Mouse (Mus musculus): ENCODE data around the gene Gm16181. TPM values are rescaled to one million over a fixed set of nuclear protein-coding genes. Genes with fewer than 3 reads are reported as not detected.

Gene Gm16181
- total and polyA plus RNA-seq, 2 experiments = 0.37 TPM; not detected in 1

GRCm38 (mm10) chr17:35193881-35194843, 26.5 kb upstream of the Gm16181 start, which contains the start of gene Ltb:
Gene Ltb, plus strand, starts transcription at chr17:35194439.
- peaks cover 3% of the 10 kb centered on the region; the same call in 1 of the 2 replicates for H3K4me1 ChIP-seq (ENCODE audit: control insufficient read depth, insufficient read depth, low read length)
- no peaks in the 10 kb centered on the region for H3K79me2 ChIP-seq (ENCODE audit: control insufficient read depth, insufficient read depth, low read length)
- H3K27me3 ChIP-seq (ENCODE audit: control insufficient read depth, insufficient read depth, low read length) = peaks cover 8% of the 10 kb centered on the region; the same call in 1 of the 2 replicates
- DNase-seq (ENCODE audit: extremely low read depth, low read depth, low spot score) = no peak
- 62% methylated on average over 28 of the region's 28 CpGs for WGBS
- H3K36me3 ChIP-seq (ENCODE audit: control insufficient read depth, insufficient read depth, low read length) = no peaks in the 10 kb centered on the region
- H3K4me3 ChIP-seq (ENCODE audit: insufficient read depth, low read depth, low read length) = peak within 1 kb of the TSS; percentile 25; the same call in 1 of the 2 replicates
- H3K27ac ChIP-seq (replicated peaks; ENCODE audit: insufficient read depth, low read depth, low read length) = peak within 1 kb of the TSS; percentile 28; the same call in 1 of the 2 replicates
- no peak for TF ChIP-seq POLR2A (IDR thresholded peaks at IDR 0.05; ENCODE audit: extremely low read depth, insufficient read depth, low read length)
- TF ChIP-seq CTCF (IDR thresholded peaks at IDR 0.05; ENCODE audit: low read depth, low read length) = no peak
- H3K9ac ChIP-seq (ENCODE audit: low read depth, low read length) = no peak within 1 kb of the TSS

- Histone ChIP-seq H3K27me3 (ENCODE audit: control insufficient read depth, insufficient read depth, low read length) (peaks cover 8% of the 10 kb centered on the region; the same call in 1 of the 2 replicates), H3K36me3 (ENCODE audit: control insufficient read depth, insufficient read depth, low read length) (no peaks in the 10 kb centered on the region), H3K79me2 (ENCODE audit: control insufficient read depth, insufficient read depth, low read length) (no peaks in the 10 kb centered on the region), H3K9ac (ENCODE audit: low read depth, low read length) (peak overlapping the region; percentile 19; the same call in 1 of the 2 replicates), H3K4me3 (ENCODE audit: insufficient read depth, low read depth, low read length) (peak overlapping the region; percentile 69), H3K27ac (replicated peaks; ENCODE audit: insufficient read depth, low read depth, low read length) (no peak overlapping the region), H3K4me1 (ENCODE audit: control insufficient read depth, insufficient read depth, low read length) (peaks cover 3% of the 10 kb centered on the region; the same call in 1 of the 2 replicates)
- 46% methylated on average over 19 of the region's 19 CpGs for WGBS
- TF ChIP-seq POLR2A (IDR thresholded peaks at IDR 0.05; ENCODE audit: extremely low read depth, insufficient read depth, low read length) (no peak), CTCF (IDR thresholded peaks at IDR 0.05; ENCODE audit: low read depth, low read length) (no peak)
- DNase-seq (ENCODE audit: extremely low read depth, low read depth, low spot score) = no peak
Measured at GRCm38 (mm10) chr17:35194844-35195630, 25.6 kb upstream of the Gm16181 start.

- no peak for DNase-seq (ENCODE audit: extremely low read depth, low read depth, low spot score)
- peaks cover 3% of the 10 kb centered on the region; the same call in 1 of the 2 replicates for H3K4me1 ChIP-seq (ENCODE audit: control insufficient read depth, insufficient read depth, low read length)
- no peaks in the 10 kb centered on the region for H3K79me2 ChIP-seq (ENCODE audit: control insufficient read depth, insufficient read depth, low read length)
- H3K27ac ChIP-seq (replicated peaks; ENCODE audit: insufficient read depth, low read depth, low read length) = no peak overlapping the region
- 3% methylated on average over 66 of the region's 66 CpGs for WGBS
- H3K4me3 ChIP-seq (ENCODE audit: insufficient read depth, low read depth, low read length) = peak overlapping the region; percentile 69
- TF ChIP-seq POLR2A (IDR thresholded peaks at IDR 0.05; ENCODE audit: extremely low read depth, insufficient read depth, low read length) (0 out of 2 replicates have a peak, but pooled peaks have one; percentile 6), CTCF (IDR thresholded peaks at IDR 0.05; ENCODE audit: low read depth, low read length) (peak; percentile 92)
- peaks cover 8% of the 10 kb centered on the region; the same call in 1 of the 2 replicates for H3K27me3 ChIP-seq (ENCODE audit: control insufficient read depth, insufficient read depth, low read length)
- no peaks in the 10 kb centered on the region for H3K36me3 ChIP-seq (ENCODE audit: control insufficient read depth, insufficient read depth, low read length)
- peak overlapping the region; percentile 68 for H3K9ac ChIP-seq (ENCODE audit: low read depth, low read length)
Measured at GRCm38 (mm10) chr17:35195631-35196320, 24.9 kb upstream of the Gm16181 start.

GRCm38 (mm10) chr17:35196321-35196641, 24.4 kb upstream of the Gm16181 start:
- TF ChIP-seq CTCF (IDR thresholded peaks at IDR 0.05; ENCODE audit: low read depth, low read length) (no peak), POLR2A (IDR thresholded peaks at IDR 0.05; ENCODE audit: extremely low read depth, insufficient read depth, low read length) (no peak)
- no peaks in the 10 kb centered on the region for H3K79me2 ChIP-seq (ENCODE audit: control insufficient read depth, insufficient read depth, low read length)
- H3K27me3 ChIP-seq (ENCODE audit: control insufficient read depth, insufficient read depth, low read length) = peaks cover 8% of the 10 kb centered on the region; the same call in 1 of the 2 replicates
- no peak overlapping the region for H3K27ac ChIP-seq (replicated peaks; ENCODE audit: insufficient read depth, low read depth, low read length)
- WGBS = 34% methylated on average over 9 of the region's 9 CpGs
- DNase-seq (ENCODE audit: extremely low read depth, low read depth, low spot score) = no peak
- peaks cover 3% of the 10 kb centered on the region; the same call in 1 of the 2 replicates for H3K4me1 ChIP-seq (ENCODE audit: control insufficient read depth, insufficient read depth, low read length)
- no peaks in the 10 kb centered on the region for H3K36me3 ChIP-seq (ENCODE audit: control insufficient read depth, insufficient read depth, low read length)
- H3K4me3 ChIP-seq (ENCODE audit: insufficient read depth, low read depth, low read length) = peak overlapping the region; percentile 69; the same call in 1 of the 2 replicates
- H3K9ac ChIP-seq (ENCODE audit: low read depth, low read length) = no peak overlapping the region

- H3K4me1 ChIP-seq (ENCODE audit: control insufficient read depth, insufficient read depth, low read length) = peaks cover 3% of the 10 kb centered on the region; the same call in 1 of the 2 replicates
- H3K9ac ChIP-seq (ENCODE audit: low read depth, low read length) = no peak overlapping the region
- no peak overlapping the region for H3K4me3 ChIP-seq (ENCODE audit: insufficient read depth, low read depth, low read length)
- no peak for DNase-seq (ENCODE audit: extremely low read depth, low read depth, low spot score)
- H3K36me3 ChIP-seq (ENCODE audit: control insufficient read depth, insufficient read depth, low read length) = no peaks in the 10 kb centered on the region
- H3K27me3 ChIP-seq (ENCODE audit: control insufficient read depth, insufficient read depth, low read length) = peaks cover 8% of the 10 kb centered on the region; the same call in 1 of the 2 replicates
- H3K27ac ChIP-seq (replicated peaks; ENCODE audit: insufficient read depth, low read depth, low read length) = no peak overlapping the region
- 44% methylated on average over 6 of the region's 6 CpGs for WGBS
- TF ChIP-seq POLR2A (IDR thresholded peaks at IDR 0.05; ENCODE audit: extremely low read depth, insufficient read depth, low read length) (no peak), CTCF (IDR thresholded peaks at IDR 0.05; ENCODE audit: low read depth, low read length) (no peak)
- no peaks in the 10 kb centered on the region for H3K79me2 ChIP-seq (ENCODE audit: control insufficient read depth, insufficient read depth, low read length)
Measured at GRCm38 (mm10) chr17:35197126-35197525, 23.5 kb upstream of the Gm16181 start.
